Mouse (Mus musculus): ENCODE results near the gene Zbtb7b.

- TF ChIP-seq CTCF (conservative IDR thresholded peaks at IDR 0.05; ENCODE audit: insufficient read depth, insufficient read length, low read depth, low read length) (no peak), POLR2A (IDR thresholded peaks at IDR 0.05; ENCODE audit: low read depth, low read length) (no peak)
These were observed 62.1 kb downstream of the Zbtb7b start for GRCm38 (mm10) chr3:89332476-89332875.
